Mouse (Mus musculus) neural tube, embryonic 11.5 days (tissue): ENCODE data around the gene Lgals4. TPM values are rescaled to one million over a fixed set of nuclear protein-coding genes. Genes with fewer than 3 reads are reported as not detected.
A peak's percentile ranks its signal among the peaks of the same experiment; 100 is the strongest.
"Not testable (repeated sequence)": the region's sequence is repeated elsewhere in the genome, so short reads cannot be mapped to it uniquely, and the experiment has no call there.

Experiments used
- ATAC-seq: fragments of 200-750 bp; cut with Nextera tagmentation; 2 replicates; pipeline ENCODE4 v1.8.0; 2017; ENCODE audit warnings: moderate number of reproducible peaks, mild to moderate bottlenecking, moderate TSS enrichment, moderate library complexity; ENCODE audit not compliant: insufficient read depth, low FRiP score, low TSS enrichment
- DNase-seq: peaks from one replicate; pipeline ENCODE4 v3.0.0-alpha.2; 2015; ENCODE audit warnings: low spot score
- H3K27ac ChIP-seq: fragments of 300-500 bp; sonication (generic); 2 replicates; pipeline ENCODE4 v1.5.1; 2014; ENCODE audit warnings: low read depth, mild to moderate bottlenecking, low read length
- H3K27me3 ChIP-seq: fragments of 300-500 bp; sonication (generic); 2 replicates; pipeline ENCODE4 v1.6.1; 2014; ENCODE audit warnings: mild to moderate bottlenecking, low read length, mixed read lengths; ENCODE audit not compliant: control insufficient read depth, insufficient read depth
- H3K36me3 ChIP-seq: fragments of 300-500 bp; sonication (generic); 2 replicates; pipeline ENCODE4 v1.6.1; 2014; ENCODE audit warnings: mild to moderate bottlenecking, low read length, moderate library complexity, mixed read lengths; ENCODE audit not compliant: control insufficient read depth, insufficient read depth
- H3K4me1 ChIP-seq: fragments of 300-500 bp; sonication (generic); 2 replicates; pipeline ENCODE4 v1.6.1; 2014; ENCODE audit warnings: low read length, mixed read lengths; ENCODE audit not compliant: control insufficient read depth, insufficient read depth
- H3K4me2 ChIP-seq: fragments of 300-500 bp; sonication (generic); 2 replicates; pipeline ENCODE4 v1.6.1; 2014; ENCODE audit warnings: low read depth, mild to moderate bottlenecking, moderate library complexity
- H3K4me3 ChIP-seq: fragments of 300-500 bp; sonication (generic); 2 replicates; pipeline ENCODE4 v1.5.1; 2014; ENCODE audit warnings: low read depth, low read length
- H3K9ac ChIP-seq: fragments of 300-500 bp; sonication (generic); 2 replicates; pipeline ENCODE4 v1.6.1; 2014; ENCODE audit warnings: mild to moderate bottlenecking, low read length
- H3K9me3 ChIP-seq: fragments of 300-500 bp; sonication (generic); 2 replicates; pipeline ENCODE4 v1.6.1; 2016; ENCODE audit warnings: low read length; ENCODE audit not compliant: control insufficient read depth
- WGBS: fragments of 180-500 bp; shearing (Covaris S2); extraction: QIAGEN DNeasy Blood & Tissue Kit; methylation state at CpG from one replicate; pipeline ENCODE4 v1.1.7; 2014; 5-methylcytosine and 5-hydroxymethylcytosine counted together
- polyA plus RNA-seq: library from polyadenylated mRNA; unstranded; fragments of >200 nt; fragmentation: Nextera tagmentation; extraction: Ambion mirVana; gene quantifications from 2 replicates; pipeline ENCODE4 v1.2.1, GENCODE M21; 2014

The Lgals4 gene
- polyA plus RNA-seq, 1 experiment from 2014 or later = 1.8 TPM

DNA sequence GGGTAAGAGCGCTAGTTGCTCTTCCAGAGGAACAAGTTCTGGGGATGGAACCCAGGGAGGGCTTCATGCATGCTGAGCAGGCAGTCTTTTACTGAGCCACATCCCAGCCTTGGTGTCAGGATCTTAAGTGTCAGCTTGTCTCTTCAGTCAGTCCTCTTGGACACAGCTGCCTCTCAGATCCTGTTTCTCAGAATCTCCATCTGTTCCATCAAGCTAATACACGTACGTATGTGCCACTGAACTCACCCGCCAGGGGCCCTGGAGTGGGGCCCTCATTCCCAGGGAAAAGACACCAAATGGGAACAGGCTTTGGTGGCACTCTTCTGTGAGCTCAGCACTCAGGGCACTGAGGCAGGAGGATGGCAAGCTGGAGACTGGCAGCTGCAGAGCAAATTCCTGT lies 44.2 kb downstream of the Lgals4 start:
- no peaks in the 10 kb centered on the region for H3K9me3 ChIP-seq
- no peaks in the 10 kb centered on the region for H3K36me3 ChIP-seq
- WGBS = 81% methylated on average over 4 of the region's 4 CpGs
- DNase-seq (no peak), ATAC-seq (no peak)
- no peaks in the 10 kb centered on the region for H3K27me3 ChIP-seq
- no peak overlapping the region for H3K27ac ChIP-seq
- H3K4me3 ChIP-seq = no peak overlapping the region
- no peak overlapping the region for H3K4me2 ChIP-seq
- H3K4me1 ChIP-seq = no peaks in the 10 kb centered on the region
- no peak overlapping the region for H3K9ac ChIP-seq

DNA sequence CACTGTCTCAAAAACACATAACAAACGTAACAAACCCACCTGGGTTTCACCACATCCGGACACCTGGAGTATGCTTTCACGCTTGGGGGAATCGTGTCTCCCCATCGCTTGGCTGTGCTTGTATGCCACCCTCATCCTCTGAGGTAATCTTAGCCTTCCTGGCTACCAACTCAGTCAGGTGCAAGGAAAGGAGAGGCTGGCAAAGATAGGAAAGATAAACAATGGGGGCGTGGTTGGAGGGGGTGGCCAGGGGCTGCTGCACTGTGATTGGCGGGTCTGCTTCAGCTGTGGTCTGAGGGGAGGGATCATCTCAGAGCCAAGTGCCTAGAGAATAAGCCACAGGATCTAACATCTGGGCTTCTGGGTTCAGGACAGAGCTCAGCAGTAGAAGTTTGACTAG lies 46.0 kb downstream of the Lgals4 start:
- no peaks in the 10 kb centered on the region for H3K27me3 ChIP-seq
- ATAC-seq (no peak), DNase-seq (no peak)
- 69% methylated on average over 7 of the region's 7 CpGs for WGBS
- H3K36me3 ChIP-seq = no peaks in the 10 kb centered on the region
- no peak overlapping the region for H3K4me2 ChIP-seq
- no peak overlapping the region for H3K9ac ChIP-seq
- no peak overlapping the region for H3K4me3 ChIP-seq
- H3K4me1 ChIP-seq = no peaks in the 10 kb centered on the region
- H3K27ac ChIP-seq = no peak overlapping the region
- no peaks in the 10 kb centered on the region for H3K9me3 ChIP-seq

DNA sequence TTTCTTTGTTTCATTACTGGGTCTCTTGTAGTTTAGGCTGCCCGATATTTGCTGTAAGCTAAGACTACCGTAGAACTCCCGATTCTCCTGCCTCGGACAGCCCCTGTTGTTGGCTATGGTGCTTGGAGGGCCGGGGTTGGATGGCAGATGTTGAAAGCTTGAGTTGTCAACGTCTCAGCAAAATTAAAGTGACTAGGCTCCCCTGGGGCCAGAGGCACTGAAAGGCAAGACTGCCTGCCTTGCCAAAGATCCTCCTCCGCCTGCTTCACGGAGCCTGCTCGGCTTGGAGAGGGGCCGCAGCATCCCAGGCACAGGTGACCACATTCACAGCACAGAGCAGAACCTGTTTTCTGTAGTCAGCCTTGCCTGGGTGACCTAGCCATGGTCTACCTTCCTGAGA lies 46.9 kb downstream of the Lgals4 start:
- 85% methylated on average over 10 of the region's 10 CpGs for WGBS
- Histone ChIP-seq H3K4me3 (no peak overlapping the region), H3K9me3 (no peaks in the 10 kb centered on the region), H3K36me3 (no peaks in the 10 kb centered on the region), H3K4me1 (no peaks in the 10 kb centered on the region), H3K27ac (no peak overlapping the region), H3K9ac (no peak overlapping the region), H3K27me3 (no peaks in the 10 kb centered on the region), H3K4me2 (no peak overlapping the region)
- ATAC-seq (no peak), DNase-seq (no peak)

DNA sequence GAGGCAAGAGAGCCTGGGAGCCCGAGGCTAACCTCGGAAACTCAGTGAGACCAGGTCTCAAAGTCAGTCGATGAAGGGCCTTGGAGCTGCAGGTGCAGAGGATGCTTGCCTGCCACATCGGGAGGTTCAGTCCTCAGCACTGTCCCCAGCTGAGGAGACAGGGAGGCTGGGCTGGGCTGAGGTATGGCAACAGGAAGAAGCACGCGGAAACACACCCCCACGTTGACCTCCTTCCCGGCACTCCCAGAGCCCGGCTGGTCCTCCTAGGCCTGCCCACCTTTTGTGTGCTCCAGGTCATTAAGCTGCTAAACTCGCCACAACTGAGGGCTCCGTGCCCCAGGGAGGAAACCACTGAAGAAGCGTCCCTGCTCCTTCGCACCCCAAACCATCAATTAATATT lies 47.5 kb downstream of the Lgals4 start, which contains the start of gene Capn12:
Capn12 (plus strand) TSS at position 224 of the 400 bp plus-strand sequence.
- Histone ChIP-seq H3K36me3 (no peaks in the 10 kb centered on the region), H3K9me3 (no peaks in the 10 kb centered on the region), H3K4me2 (no peak within 1 kb of the TSS), H3K9ac (no peak within 1 kb of the TSS), H3K27me3 (no peaks in the 10 kb centered on the region), H3K27ac (no peak within 1 kb of the TSS), H3K4me3 (no peak within 1 kb of the TSS), H3K4me1 (no peaks in the 10 kb centered on the region)
- 31% methylated on average over 13 of the region's 13 CpGs for WGBS
- DNase-seq = no peak
- ATAC-seq = no peak

DNA sequence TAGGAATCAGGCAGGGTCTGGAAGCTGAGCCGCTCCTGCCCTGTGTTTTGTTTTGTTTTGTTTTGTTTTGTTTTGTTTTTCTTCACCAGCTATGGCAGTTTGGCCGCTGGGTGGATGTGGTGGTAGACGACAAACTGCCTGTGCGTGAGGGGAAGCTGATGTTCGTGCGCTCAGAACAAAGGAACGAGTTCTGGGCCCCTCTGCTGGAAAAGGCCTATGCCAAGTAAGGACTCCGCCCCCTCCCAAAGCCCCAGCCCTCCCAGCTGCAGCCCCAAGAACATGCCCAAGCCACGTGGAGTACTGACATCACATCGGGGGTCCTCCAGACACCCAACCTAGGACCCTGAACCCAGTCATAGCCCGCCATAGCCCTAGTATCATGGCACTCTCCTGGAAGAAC lies 49.4 kb downstream of the Lgals4 start:
- no peak for DNase-seq
- 81% methylated on average over 11 of the region's 11 CpGs for WGBS

DNA sequence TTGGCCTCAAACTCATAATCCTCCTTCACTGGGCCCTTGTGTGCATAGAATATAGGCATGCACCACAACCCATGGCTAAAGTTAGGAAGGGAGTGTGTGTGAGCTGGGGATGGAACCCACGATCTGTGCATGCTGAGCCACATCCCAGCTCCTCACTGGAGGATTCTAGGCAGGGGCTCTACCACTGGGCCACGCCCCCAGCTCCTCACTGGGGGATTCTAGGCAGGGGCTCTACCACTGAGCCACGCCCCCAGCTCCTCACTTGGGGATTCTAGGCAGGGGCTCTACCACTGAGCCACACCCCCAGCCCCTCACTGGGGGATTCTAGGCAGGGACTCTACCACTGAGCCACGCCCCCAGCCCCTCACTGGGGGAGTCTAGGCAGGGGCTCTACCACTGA lies 50.0 kb downstream of the Lgals4 start:
- 87% methylated on average over 4 of the region's 4 CpGs for WGBS
- not testable (repeated sequence) for H3K36me3 ChIP-seq, DNase-seq, H3K9me3 ChIP-seq, H3K4me3 ChIP-seq, H3K4me2 ChIP-seq, H3K27ac ChIP-seq, H3K9ac ChIP-seq, ATAC-seq, H3K4me1 ChIP-seq
- peaks cover 16% of the 10 kb centered on the region for H3K27me3 ChIP-seq

More for the DNA sequence above, 49.4 kb downstream of the Lgals4 start:
- Histone ChIP-seq H3K4me3 (no peak overlapping the region), H3K36me3 (no peaks in the 10 kb centered on the region), H3K27me3 (peaks cover 9% of the 10 kb centered on the region), H3K4me2 (no peak overlapping the region), H3K9ac (no peak overlapping the region), H3K4me1 (no peaks in the 10 kb centered on the region), H3K27ac (no peak overlapping the region), H3K9me3 (no peaks in the 10 kb centered on the region)
- no peak for ATAC-seq

DNA sequence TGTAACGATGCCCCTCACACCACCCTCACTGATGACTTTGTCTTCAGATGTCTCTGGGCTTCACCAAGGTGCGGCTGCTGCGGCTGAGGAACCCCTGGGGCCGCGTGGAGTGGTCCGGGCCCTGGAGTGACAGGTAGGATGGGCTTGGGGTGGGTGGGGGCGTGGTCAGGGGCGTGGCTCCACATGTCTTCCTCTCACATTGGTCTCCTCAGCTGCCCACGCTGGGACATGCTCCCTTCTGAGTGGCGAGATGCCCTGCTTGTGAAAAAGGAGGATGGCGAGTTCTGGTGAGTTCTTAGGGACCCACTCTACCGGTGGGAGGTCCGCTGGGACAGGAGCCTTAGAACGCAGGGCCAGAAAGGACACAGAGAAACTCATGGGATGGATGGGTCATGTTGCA lies 52.8 kb downstream of the Lgals4 start:
- no peak overlapping the region for H3K4me2 ChIP-seq
- H3K4me3 ChIP-seq = no peak overlapping the region
- H3K27ac ChIP-seq = no peak overlapping the region
- no peaks in the 10 kb centered on the region for H3K4me1 ChIP-seq
- no peak for DNase-seq
- H3K9ac ChIP-seq = no peak overlapping the region
- no peaks in the 10 kb centered on the region for H3K9me3 ChIP-seq
- WGBS = 25% methylated on average over 14 of the region's 14 CpGs
- H3K36me3 ChIP-seq = no peaks in the 10 kb centered on the region; the same call in 1 of the 2 replicates
- ATAC-seq = no peak
- peaks cover 27% of the 10 kb centered on the region for H3K27me3 ChIP-seq

DNA sequence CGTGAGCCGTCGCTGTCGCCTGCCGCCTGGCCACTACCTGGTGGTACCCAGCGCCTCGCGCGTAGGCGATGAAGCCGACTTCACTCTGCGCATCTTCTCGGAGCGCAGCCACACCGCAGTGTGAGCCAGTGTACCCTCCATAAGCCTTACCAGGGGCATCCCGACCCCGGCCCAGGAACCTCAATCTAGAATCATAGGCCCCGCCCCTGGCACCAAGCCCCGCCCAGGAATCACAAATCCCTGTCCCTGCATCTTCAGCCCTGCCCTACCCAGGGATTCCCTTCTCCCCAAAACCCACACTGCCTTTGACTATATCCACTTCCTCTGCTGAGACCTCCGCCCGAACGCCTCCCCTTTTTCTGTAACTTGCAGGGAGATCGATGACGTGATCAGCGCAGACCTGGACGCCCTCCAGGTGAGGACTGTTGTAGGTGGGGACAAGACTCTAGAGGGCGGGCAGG lies 55.1 kb downstream of the Lgals4 start:
- no peak for ATAC-seq
- peaks cover 27% of the 10 kb centered on the region for H3K27me3 ChIP-seq
- 2% methylated on average over 27 of the region's 27 CpGs for WGBS

More for the DNA sequence above, 55.1 kb downstream of the Lgals4 start:
- Histone ChIP-seq H3K4me3 (peak overlapping the region; percentile 20), H3K36me3 (peaks cover 9% of the 10 kb centered on the region), H3K9ac (peak overlapping the region; percentile 35; the same call in 1 of the 2 replicates), H3K4me1 (no peaks in the 10 kb centered on the region), H3K4me2 (peak overlapping the region; percentile 47), H3K9me3 (no peaks in the 10 kb centered on the region), H3K27ac (no peak overlapping the region)
- DNase-seq = peak; percentile 31
